16 mouse cellular contexts compared by ENCODE assay signal in genomic region chr12:57243671-57244495, GRCm38 (mm10). TPM values are rescaled to one million over a fixed set of nuclear protein-coding genes. Genes with fewer than 3 reads are reported as not detected.
DNase-seq lines count a peak whose midpoint lies in the region; ATAC-seq and TF ChIP-seq lines count a peak whose summit lies in the region.
"Had no signal": no experiment of that assay in that cellular context is flagged by ENCODE, and none has a peak within 500 bp of the region (broad histone marks: within the 10 kb centered on the region; RNA-seq: fewer than 3 reads in every experiment).

No protein-coding gene starts in this region.

- peaks cover 2% of the 10 kb centered on the region; the same call in 1 of the 2 replicates for H3K4me1 ChIP-seq in spleen, adult 2 months (ENCODE audit: control insufficient read depth, insufficient read depth, insufficient read length)
- H3K4me1 ChIP-seq in liver, embryonic 12.5 days = peaks cover 11% of the 10 kb centered on the region
- no peaks in the 10 kb centered on the region for H3K4me1 ChIP-seq in hindbrain, embryonic 14.5 days (replicated peaks; ENCODE audit: control insufficient read depth, insufficient read depth, low read length)
- H3K4me1 ChIP-seq: hindbrain, embryonic 13.5 days had no signal

- TF ChIP-seq POLR2A in spleen, adult 2 months (IDR thresholded peaks at IDR 0.05; ENCODE audit: low read depth, low read length) = no peak

- WGBS in spleen, adult 2 months = 63% methylated on average over 5 of the region's 5 CpGs
- 76% methylated on average over 5 of the region's 5 CpGs for WGBS in liver, embryonic 12.5 days (ENCODE audit: insufficient replicate concordance)
- 85% methylated on average over 5 of the region's 5 CpGs for WGBS in hindbrain, embryonic 14.5 days

- intact Hi-C loops in gastrocnemius, adult 2 months (cut with DNase I) = no loop called here

- no peaks in the 10 kb centered on the region for H3K27me3 ChIP-seq in spleen, adult 2 months (ENCODE audit: control insufficient read depth, insufficient read depth, low read length)
- no peaks in the 10 kb centered on the region for H3K27me3 ChIP-seq in liver, embryonic 12.5 days (replicated peaks)
- H3K27me3 ChIP-seq in hindbrain, embryonic 14.5 days (ENCODE audit: control insufficient read depth, insufficient read depth, low read length) = no peaks in the 10 kb centered on the region
- H3K27me3 ChIP-seq: hindbrain, embryonic 13.5 days had no signal

- H3K36me3 ChIP-seq in spleen, adult 2 months (ENCODE audit: control insufficient read depth, insufficient read depth, low read length) = peaks cover 4% of the 10 kb centered on the region
- H3K36me3 ChIP-seq in liver, embryonic 12.5 days = peaks cover 39% of the 10 kb centered on the region
- H3K36me3 ChIP-seq in hindbrain, embryonic 14.5 days (replicated peaks; ENCODE audit: control insufficient read depth, insufficient read depth) = peaks cover 12% of the 10 kb centered on the region

- H3K4me3 ChIP-seq in spleen, adult 2 months (ENCODE audit: extremely low read depth, insufficient read depth, insufficient read length) = no peak overlapping the region
- H3K4me3 ChIP-seq in liver, embryonic 12.5 days = no peak overlapping the region
- no peak overlapping the region for H3K4me3 ChIP-seq in hindbrain, embryonic 14.5 days (replicated peaks; ENCODE audit: low read length)
- H3K4me3 ChIP-seq in gastrocnemius, adult 2 months = no peak overlapping the region
- H3K4me3 ChIP-seq: hindbrain, embryonic 13.5 days had no signal

- no peaks in the 10 kb centered on the region for H3K9me3 ChIP-seq in liver, embryonic 12.5 days (replicated peaks)
- H3K9me3 ChIP-seq in hindbrain, embryonic 14.5 days (ENCODE audit: control insufficient read depth, low read length) = no peaks in the 10 kb centered on the region
- H3K9me3 ChIP-seq: hindbrain, embryonic 13.5 days had no signal

- H3K27ac ChIP-seq in spleen, adult 2 months (ENCODE audit: insufficient read depth, low read length) = peak overlapping the region; percentile 8; the same call in 1 of the 2 replicates
- H3K27ac ChIP-seq in liver, embryonic 12.5 days = no peak overlapping the region
- no peak overlapping the region for H3K27ac ChIP-seq in hindbrain, embryonic 14.5 days
- no peak overlapping the region for H3K27ac ChIP-seq in gastrocnemius, adult 2 months
- H3K27ac ChIP-seq: hindbrain, embryonic 13.5 days had no signal

- TF ChIP-seq CTCF in spleen, adult 2 months (IDR thresholded peaks at IDR 0.05; ENCODE audit: extremely low read depth, insufficient read depth, insufficient read length, insufficient replicate concordance) = no peak
- TF ChIP-seq CTCF in gastrocnemius, adult 2 months (IDR thresholded peaks at IDR 0.05) = no peak

- H3K4me2 ChIP-seq in liver, embryonic 12.5 days = no peak overlapping the region
- no peak overlapping the region for H3K4me2 ChIP-seq in hindbrain, embryonic 14.5 days (replicated peaks)
- H3K4me2 ChIP-seq: hindbrain, embryonic 13.5 days; lung, embryonic 14.5 days; midbrain, embryonic 11.5 days had no signal

- DNase-seq in spleen, adult 2 months (ENCODE audit: low read depth in 1 of 2, low spot score in 2 of 2) = no peak
- no peak for DNase-seq in spleen, adult 12 weeks (ENCODE audit: low spot score)
- peak; percentile 75 for DNase-seq in adipocyte (ENCODE audit: low spot score)
- no peak for DNase-seq in adrenal gland, adult 2 months
- no peak for DNase-seq in hindbrain, embryonic 14.5 days (ENCODE audit: low spot score)
- no peak for DNase-seq in gastrocnemius, adult 2 months
- DNase-seq: cerebellum, adult 9-11 months; kidney, adult 11 months; kidney, postnatal 14 days; lung, embryonic 14.5 days; thymus, adult 2 months had no signal

- H3K9ac ChIP-seq in liver, embryonic 12.5 days = no peak overlapping the region
- H3K9ac ChIP-seq in hindbrain, embryonic 14.5 days = no peak overlapping the region
- H3K9ac ChIP-seq: hindbrain, embryonic 13.5 days; lung, embryonic 14.5 days had no signal

- ATAC-seq in liver, embryonic 12.5 days = peak; percentile 74
- ATAC-seq in monocyte, adult 5-6 weeks (replicated peaks; ENCODE audit: insufficient number of reproducible peaks, low FRiP score, low TSS enrichment, poor library complexity, severe bottlenecking) = peak; percentile 77
- ATAC-seq in hindbrain, embryonic 14.5 days (ENCODE audit: low FRiP score) = no peak
- ATAC-seq: forebrain, embryonic 14.5 days had no signal

RNA-seq across cellular contexts. Expression of gene Mipol1, which starts 13.7 kb away (rescaled TPM):
- 0.60 and 1.1 TPM in 2 replicates for polyA plus RNA-seq in spleen, adult 2 months (2012; rRNA removed)
- polyA plus RNA-seq in liver, embryonic 12.5 days (2016; fragmentation: Nextera tagmentation; extraction: Ambion mirVana) = 5.4 and 6.1 TPM in 2 replicates
- 10.4 to 17.1 TPM (median 13.0 TPM) in 3 replicates for total RNA-seq in monocyte, adult 5-6 weeks (2017)
- total RNA-seq in adrenal gland, adult 2 months (2021) = 10 to 100 TPM in 1 of 2 experiments, 1 to 10 TPM in 1; 9.0 to 10.1 TPM
- 1.5 and 1.9 TPM in 2 replicates for polyA plus RNA-seq in adrenal gland, adult 2 months (2012; rRNA removed)
- polyA plus RNA-seq in hindbrain, embryonic 14.5 days (2014; fragmentation: Nextera tagmentation; extraction: Ambion mirVana) = 4.9 and 5.0 TPM in 2 replicates
- 1 to 10 TPM; 3.0 to 3.4 TPM for total RNA-seq in gastrocnemius, adult 2 months (2021)

RNA-seq across cellular contexts. Expression of gene Prps1l3, which starts 13.7 kb away (rescaled TPM):
- 10.6 and 12.1 TPM in 2 replicates for polyA plus RNA-seq in spleen, adult 2 months (2012; rRNA removed)
- 59.4 and 61.7 TPM in 2 replicates for polyA plus RNA-seq in liver, embryonic 12.5 days (2016; fragmentation: Nextera tagmentation; extraction: Ambion mirVana)
- 41.5 to 58.1 TPM (median 45.9 TPM) in 3 replicates for total RNA-seq in monocyte, adult 5-6 weeks (2017)
- total RNA-seq in adrenal gland, adult 2 months (2021) = 10 to 100 TPM; 33.2 to 39.3 TPM
- polyA plus RNA-seq in adrenal gland, adult 2 months (2012; rRNA removed) = 12.5 and 13.0 TPM in 2 replicates
- polyA plus RNA-seq in hindbrain, embryonic 14.5 days (2014; fragmentation: Nextera tagmentation; extraction: Ambion mirVana) = 30.0 and 31.0 TPM in 2 replicates
- total RNA-seq in gastrocnemius, adult 2 months (2021) = 10 to 100 TPM; 23.9 to 27.7 TPM

RNA-seq across cellular contexts. Expression of gene Slc25a21, which starts 46.6 kb away (rescaled TPM):
- polyA plus RNA-seq in spleen, adult 2 months (2012; rRNA removed) = 1.3 and 2.1 TPM in 2 replicates
- polyA plus RNA-seq in liver, embryonic 12.5 days (2016; fragmentation: Nextera tagmentation; extraction: Ambion mirVana) = 30.0 and 33.1 TPM in 2 replicates
- total RNA-seq in monocyte, adult 5-6 weeks (2017) = not detected in 3 replicates
- under 1 TPM; 0.40 to 0.52 TPM for total RNA-seq in adrenal gland, adult 2 months (2021)
- polyA plus RNA-seq in adrenal gland, adult 2 months (2012; rRNA removed) = 0.04 and 0.07 TPM in 2 replicates
- polyA plus RNA-seq in hindbrain, embryonic 14.5 days (2014; fragmentation: Nextera tagmentation; extraction: Ambion mirVana) = 0.13 and 0.36 TPM in 2 replicates
- under 1 TPM; 0.15 to 0.17 TPM for total RNA-seq in gastrocnemius, adult 2 months (2021)
- polyA plus RNA-seq: forebrain, embryonic 14.5 days had no signal

Comparison
In these comparisons a context has a peak if more than half of its experiments do, and no peak if none do; other contexts are left out.
1. RNA of gene Slc25a21, which starts 46.6 kb away (polyA plus RNA-seq): 30.0 to 33.1 TPM in liver, embryonic 12.5 days; 1.3 to 2.1 TPM in spleen, adult 2 months, 0.13 to 0.36 TPM in hindbrain, embryonic 14.5 days and 0.04 to 0.07 TPM in adrenal gland, adult 2 months; every median in the first group is over 10 times any median in the second.